Mouse (Mus musculus): ENCODE measurements around the gene Hinfp. TPM values are rescaled to one million over a fixed set of nuclear protein-coding genes. Genes with fewer than 3 reads are reported as not detected.
"Not testable (repeated sequence)": the region's sequence is repeated elsewhere in the genome, so short reads cannot be mapped to it uniquely, and the experiment has no call there.

Hinfp gene
- polyA plus RNA-seq, 1 experiment from 2014 or later, result 17.4 TPM

GRCm38 (mm10) chr9:44325032-44325767 is 19.7 kb upstream of the Hinfp start:
- ATAC-seq (ENCODE audit: low FRiP score); H3K9me3 ChIP-seq (ENCODE audit: control insufficient read depth, low read length); H3K27me3 ChIP-seq (ENCODE audit: control insufficient read depth, insufficient read depth, low read length); DNase-seq (ENCODE audit: low spot score): not testable (repeated sequence)
- H3K4me2 ChIP-seq (replicated peaks), result peak overlapping the region; percentile 86
- peaks cover 19% of the 10 kb centered on the region for H3K4me1 ChIP-seq (replicated peaks; ENCODE audit: control insufficient read depth, insufficient read depth, low read length)
- H3K9ac ChIP-seq, result peak overlapping the region; percentile 86; the same call in 1 of the 2 replicates
- peak overlapping the region; percentile 87 for H3K27ac ChIP-seq
- peak overlapping the region; percentile 84 for H3K4me3 ChIP-seq (replicated peaks; ENCODE audit: low read length)
- 56% methylated on average over 7 of the region's 8 CpGs for WGBS
- peaks cover 17% of the 10 kb centered on the region for H3K36me3 ChIP-seq (replicated peaks; ENCODE audit: control insufficient read depth, insufficient read depth)

- peaks cover 22% of the 10 kb centered on the region for H3K4me1 ChIP-seq (replicated peaks; ENCODE audit: control insufficient read depth, insufficient read depth, low read length)
- H3K4me3 ChIP-seq (replicated peaks; ENCODE audit: low read length), result no peak overlapping the region
- H3K27ac ChIP-seq, result no peak overlapping the region
- no peaks in the 10 kb centered on the region for H3K9me3 ChIP-seq (ENCODE audit: control insufficient read depth, low read length)
- peaks cover 8% of the 10 kb centered on the region for H3K36me3 ChIP-seq (replicated peaks; ENCODE audit: control insufficient read depth, insufficient read depth)
- DNase-seq (ENCODE audit: low spot score), result no peak
- WGBS, result 74% methylated on average over 6 of the region's 6 CpGs
- H3K4me2 ChIP-seq (replicated peaks), result no peak overlapping the region
- no peak for ATAC-seq (ENCODE audit: low FRiP score)
- H3K9ac ChIP-seq, result no peak overlapping the region
- H3K27me3 ChIP-seq (ENCODE audit: control insufficient read depth, insufficient read depth, low read length), result no peaks in the 10 kb centered on the region
Observed at GRCm38 (mm10) chr9:44324147-44324546, 18.7 kb upstream of the Hinfp start.

GRCm38 (mm10) chr9:44323656-44324055 is 18.2 kb upstream of the Hinfp start:
- not testable (repeated sequence) for H3K27ac ChIP-seq; H3K27me3 ChIP-seq (ENCODE audit: control insufficient read depth, insufficient read depth, low read length); H3K9me3 ChIP-seq (ENCODE audit: control insufficient read depth, low read length); H3K36me3 ChIP-seq (replicated peaks; ENCODE audit: control insufficient read depth, insufficient read depth); ATAC-seq (ENCODE audit: low FRiP score); H3K4me2 ChIP-seq (replicated peaks); H3K4me3 ChIP-seq (replicated peaks; ENCODE audit: low read length); DNase-seq (ENCODE audit: low spot score); H3K9ac ChIP-seq
- peaks cover 27% of the 10 kb centered on the region for H3K4me1 ChIP-seq (replicated peaks; ENCODE audit: control insufficient read depth, insufficient read depth, low read length)
- WGBS, result 94% methylated on average over 4 of the region's 4 CpGs

GRCm38 (mm10) chr9:44320799-44321133 is 15.3 kb upstream of the Hinfp start:
- Histone ChIP-seq H3K4me3 (replicated peaks; ENCODE audit: low read length) (peak overlapping the region; percentile 73), H3K9me3 (ENCODE audit: control insufficient read depth, low read length) (no peaks in the 10 kb centered on the region), H3K9ac (peak overlapping the region; percentile 39), H3K27ac (peak overlapping the region; percentile 70), H3K4me2 (replicated peaks) (peak overlapping the region; percentile 93), H3K4me1 (replicated peaks; ENCODE audit: control insufficient read depth, insufficient read depth, low read length) (peaks cover 36% of the 10 kb centered on the region), H3K36me3 (replicated peaks; ENCODE audit: control insufficient read depth, insufficient read depth) (peaks cover 8% of the 10 kb centered on the region), H3K27me3 (ENCODE audit: control insufficient read depth, insufficient read depth, low read length) (no peaks in the 10 kb centered on the region)
- ATAC-seq (ENCODE audit: low FRiP score) (no peak), DNase-seq (ENCODE audit: low spot score) (no peak)
- WGBS, result 14% methylated on average over 6 of the region's 6 CpGs

GRCm38 (mm10) chr9:44319887-44320798 is 14.7 kb upstream of the Hinfp start, which contains the start of gene C2cd2l:
TSS of gene C2cd2l (minus strand) at chr9:44320285.
- Histone ChIP-seq H3K27ac (peak within 1 kb of the TSS; percentile 72), H3K36me3 (replicated peaks; ENCODE audit: control insufficient read depth, insufficient read depth) (peaks cover 14% of the 10 kb centered on the region), H3K9me3 (ENCODE audit: control insufficient read depth, low read length) (no peaks in the 10 kb centered on the region), H3K27me3 (ENCODE audit: control insufficient read depth, insufficient read depth, low read length) (no peaks in the 10 kb centered on the region), H3K4me1 (replicated peaks; ENCODE audit: control insufficient read depth, insufficient read depth, low read length) (peaks cover 36% of the 10 kb centered on the region), H3K9ac (peak within 1 kb of the TSS; percentile 88), H3K4me2 (replicated peaks) (peak within 1 kb of the TSS; percentile 93), H3K4me3 (replicated peaks; ENCODE audit: low read length) (peak within 1 kb of the TSS; percentile 73)
- WGBS, result under 1% methylated on average over 67 of the region's 67 CpGs
- ATAC-seq (ENCODE audit: low FRiP score), result peak; percentile 98
- DNase-seq (ENCODE audit: low spot score), result peak; percentile 96

GRCm38 (mm10) chr9:44319105-44319886 is 13.8 kb upstream of the Hinfp start:
- H3K4me3 ChIP-seq (replicated peaks; ENCODE audit: low read length), result peak overlapping the region; percentile 73
- peak overlapping the region; percentile 93 for H3K4me2 ChIP-seq (replicated peaks)
- H3K9ac ChIP-seq, result peak overlapping the region; percentile 88
- WGBS, result 3% methylated on average over 37 of the region's 37 CpGs
- H3K36me3 ChIP-seq (replicated peaks; ENCODE audit: control insufficient read depth, insufficient read depth), result peaks cover 23% of the 10 kb centered on the region
- H3K27ac ChIP-seq, result peak overlapping the region; percentile 72
- DNase-seq (ENCODE audit: low spot score), result no peak
- H3K4me1 ChIP-seq (replicated peaks; ENCODE audit: control insufficient read depth, insufficient read depth, low read length), result peaks cover 36% of the 10 kb centered on the region
- no peaks in the 10 kb centered on the region for H3K27me3 ChIP-seq (ENCODE audit: control insufficient read depth, insufficient read depth, low read length)
- no peaks in the 10 kb centered on the region for H3K9me3 ChIP-seq (ENCODE audit: control insufficient read depth, low read length)
- 0 out of 2 replicates have a peak, but pooled peaks have one; percentile 1 for ATAC-seq (ENCODE audit: low FRiP score)

GRCm38 (mm10) chr9:44318826-44319095 is 13.3 kb upstream of the Hinfp start:
- no peak overlapping the region for H3K27ac ChIP-seq
- H3K36me3 ChIP-seq (replicated peaks; ENCODE audit: control insufficient read depth, insufficient read depth), result peaks cover 28% of the 10 kb centered on the region
- H3K4me2 ChIP-seq (replicated peaks), result peak overlapping the region; percentile 93
- no peaks in the 10 kb centered on the region for H3K27me3 ChIP-seq (ENCODE audit: control insufficient read depth, insufficient read depth, low read length)
- peaks cover 36% of the 10 kb centered on the region for H3K4me1 ChIP-seq (replicated peaks; ENCODE audit: control insufficient read depth, insufficient read depth, low read length)
- H3K9ac ChIP-seq, result peak overlapping the region; percentile 88
- DNase-seq (ENCODE audit: low spot score), result no peak
- no peak for ATAC-seq (ENCODE audit: low FRiP score)
- 47% methylated on average over 3 of the region's 3 CpGs for WGBS
- H3K4me3 ChIP-seq (replicated peaks; ENCODE audit: low read length), result peak overlapping the region; percentile 73
- H3K9me3 ChIP-seq (ENCODE audit: control insufficient read depth, low read length), result no peaks in the 10 kb centered on the region

GRCm38 (mm10) chr9:44318076-44318825 is 12.8 kb upstream of the Hinfp start:
- peak overlapping the region; percentile 88 for H3K9ac ChIP-seq
- peak overlapping the region; percentile 93 for H3K4me2 ChIP-seq (replicated peaks)
- no peaks in the 10 kb centered on the region for H3K9me3 ChIP-seq (ENCODE audit: control insufficient read depth, low read length)
- peaks cover 33% of the 10 kb centered on the region for H3K36me3 ChIP-seq (replicated peaks; ENCODE audit: control insufficient read depth, insufficient read depth)
- DNase-seq (ENCODE audit: low spot score), result no peak
- H3K27me3 ChIP-seq (ENCODE audit: control insufficient read depth, insufficient read depth, low read length), result no peaks in the 10 kb centered on the region
- peak overlapping the region; percentile 73 for H3K4me3 ChIP-seq (replicated peaks; ENCODE audit: low read length)
- H3K27ac ChIP-seq, result no peak overlapping the region
- no peak for ATAC-seq (ENCODE audit: low FRiP score)
- 68% methylated on average over 5 of the region's 5 CpGs for WGBS
- peaks cover 36% of the 10 kb centered on the region for H3K4me1 ChIP-seq (replicated peaks; ENCODE audit: control insufficient read depth, insufficient read depth, low read length)
